Mouse (Mus musculus): ENCODE results near the gene Fndc3b. TPM values are rescaled to one million over a fixed set of nuclear protein-coding genes. Genes with fewer than 3 reads are reported as not detected.
"Not testable (repeated sequence)": the region's sequence is repeated elsewhere in the genome, so short reads cannot be mapped to it uniquely, and the experiment has no call there.

The Fndc3b gene
- polyA plus RNA-seq, 2 experiments: 4.2 to 5.5 TPM

GRCm38 (mm10) chr3:27408564-27408963 lies 302.5 kb downstream of the Fndc3b start:
- H3K4me1 ChIP-seq (replicated peaks; ENCODE audit: control insufficient read depth in 2 of 2, insufficient read depth in 2 of 2, low read length in 1 of 2): no peaks in the 10 kb centered on the region
- no peak overlapping the region for H3K9ac ChIP-seq (replicated peaks)
- no peaks in the 10 kb centered on the region for H3K36me3 ChIP-seq (replicated peaks; ENCODE audit: control insufficient read depth, insufficient read depth, low read depth)
- TF ChIP-seq EP300 (IDR thresholded peaks at IDR 0.05; ENCODE audit: low read depth): no peak
- TF ChIP-seq CTCF (IDR thresholded peaks at IDR 0.05; ENCODE audit: low read depth): no peak
- 39% methylated on average over 2 of the region's 2 CpGs for WGBS (ENCODE audit: insufficient replicate concordance)
- no peak overlapping the region for H3K27ac ChIP-seq
- no peak for ATAC-seq (ENCODE audit: insufficient read depth)
- no peak overlapping the region for H3K4me3 ChIP-seq (ENCODE audit: insufficient read depth in 1 of 2, low read depth in 2 of 2, low read length in 2 of 2)
- no peaks in the 10 kb centered on the region for H3K9me3 ChIP-seq (ENCODE audit: control insufficient read depth, low read length)
- H3K27me3 ChIP-seq (ENCODE audit: control insufficient read depth, insufficient read depth, low read length): no peaks in the 10 kb centered on the region
- no peak for DNase-seq (ENCODE audit: low read depth in 3 of 3, low spot score in 3 of 3)
- no peak overlapping the region for H3K4me2 ChIP-seq (ENCODE audit: low read depth)

GRCm38 (mm10) chr3:27406440-27406839 lies 304.7 kb downstream of the Fndc3b start:
- Histone ChIP-seq H3K27me3 (ENCODE audit: control insufficient read depth, insufficient read depth, low read length) (no peaks in the 10 kb centered on the region), H3K4me3 (ENCODE audit: insufficient read depth in 1 of 2, low read depth in 2 of 2, low read length in 2 of 2) (no peak overlapping the region), H3K9ac (replicated peaks) (no peak overlapping the region), H3K9me3 (ENCODE audit: control insufficient read depth, low read length) (no peaks in the 10 kb centered on the region), H3K27ac (no peak overlapping the region), H3K4me2 (ENCODE audit: low read depth) (no peak overlapping the region), H3K36me3 (replicated peaks; ENCODE audit: control insufficient read depth, insufficient read depth, low read depth) (no peaks in the 10 kb centered on the region), H3K4me1 (replicated peaks; ENCODE audit: control insufficient read depth in 2 of 2, insufficient read depth in 2 of 2, low read length in 1 of 2) (no peaks in the 10 kb centered on the region)
- no peak for TF ChIP-seq CTCF (IDR thresholded peaks at IDR 0.05; ENCODE audit: low read depth)
- no peak for TF ChIP-seq EP300 (IDR thresholded peaks at IDR 0.05; ENCODE audit: low read depth)
- ATAC-seq (ENCODE audit: insufficient read depth): no peak
- WGBS (ENCODE audit: insufficient replicate concordance): 65% methylated on average over 3 of the region's 3 CpGs
- DNase-seq (ENCODE audit: low read depth in 3 of 3, low spot score in 3 of 3): no peak

- ATAC-seq (ENCODE audit: insufficient read depth); H3K36me3 ChIP-seq (replicated peaks; ENCODE audit: control insufficient read depth, insufficient read depth, low read depth); H3K4me2 ChIP-seq (ENCODE audit: low read depth); H3K4me1 ChIP-seq (replicated peaks; ENCODE audit: control insufficient read depth in 2 of 2, insufficient read depth in 2 of 2, low read length in 1 of 2); H3K9me3 ChIP-seq (ENCODE audit: control insufficient read depth, low read length); H3K9ac ChIP-seq (replicated peaks); H3K27ac ChIP-seq; DNase-seq (ENCODE audit: low read depth in 3 of 3, low spot score in 3 of 3); H3K27me3 ChIP-seq (ENCODE audit: control insufficient read depth, insufficient read depth, low read length); H3K4me3 ChIP-seq (ENCODE audit: insufficient read depth in 1 of 2, low read depth in 2 of 2, low read length in 2 of 2): not testable (repeated sequence)
- WGBS (ENCODE audit: insufficient replicate concordance): 68% methylated on average over 3 of the region's 3 CpGs
Measured at GRCm38 (mm10) chr3:27400996-27401395, 310.1 kb downstream of the Fndc3b start.

- no peak overlapping the region for H3K9ac ChIP-seq (replicated peaks)
- WGBS (ENCODE audit: insufficient replicate concordance): 24% methylated on average over 1 of the region's 1 CpGs
- ATAC-seq (ENCODE audit: insufficient read depth) (no peak), DNase-seq (ENCODE audit: low read depth in 3 of 3, low spot score in 3 of 3) (no peak)
- H3K4me1 ChIP-seq (replicated peaks; ENCODE audit: control insufficient read depth in 2 of 2, insufficient read depth in 2 of 2, low read length in 1 of 2): no peaks in the 10 kb centered on the region
- H3K36me3 ChIP-seq (replicated peaks; ENCODE audit: control insufficient read depth, insufficient read depth, low read depth): no peaks in the 10 kb centered on the region
- H3K9me3 ChIP-seq (ENCODE audit: control insufficient read depth, low read length): no peaks in the 10 kb centered on the region
- H3K4me2 ChIP-seq (ENCODE audit: low read depth): no peak overlapping the region
- no peak for TF ChIP-seq EP300 (IDR thresholded peaks at IDR 0.05; ENCODE audit: low read depth)
- no peak for TF ChIP-seq CTCF (IDR thresholded peaks at IDR 0.05; ENCODE audit: low read depth)
- H3K27me3 ChIP-seq (ENCODE audit: control insufficient read depth, insufficient read depth, low read length): no peaks in the 10 kb centered on the region
- no peak overlapping the region for H3K4me3 ChIP-seq (ENCODE audit: insufficient read depth in 1 of 2, low read depth in 2 of 2, low read length in 2 of 2)
- no peak overlapping the region for H3K27ac ChIP-seq
Measured at GRCm38 (mm10) chr3:27389923-27390322, 321.2 kb downstream of the Fndc3b start.

- WGBS (ENCODE audit: insufficient replicate concordance): 50% methylated on average over 3 of the region's 3 CpGs
- H3K9me3 ChIP-seq (ENCODE audit: control insufficient read depth, low read length): no peaks in the 10 kb centered on the region
- no peak overlapping the region for H3K27ac ChIP-seq
- DNase-seq (ENCODE audit: low read depth in 3 of 3, low spot score in 3 of 3) (no peak), ATAC-seq (ENCODE audit: insufficient read depth) (no peak)
- no peaks in the 10 kb centered on the region for H3K36me3 ChIP-seq (replicated peaks; ENCODE audit: control insufficient read depth, insufficient read depth, low read depth)
- no peaks in the 10 kb centered on the region for H3K27me3 ChIP-seq (ENCODE audit: control insufficient read depth, insufficient read depth, low read length)
- H3K4me3 ChIP-seq (ENCODE audit: insufficient read depth in 1 of 2, low read depth in 2 of 2, low read length in 2 of 2): no peak overlapping the region
- no peak overlapping the region for H3K9ac ChIP-seq (replicated peaks)
- H3K4me2 ChIP-seq (ENCODE audit: low read depth): no peak overlapping the region
- no peaks in the 10 kb centered on the region for H3K4me1 ChIP-seq (replicated peaks; ENCODE audit: control insufficient read depth in 2 of 2, insufficient read depth in 2 of 2, low read length in 1 of 2)
- no peak for TF ChIP-seq CTCF (IDR thresholded peaks at IDR 0.05; ENCODE audit: low read depth)
- no peak for TF ChIP-seq EP300 (IDR thresholded peaks at IDR 0.05; ENCODE audit: low read depth)
Measured at GRCm38 (mm10) chr3:27384836-27385235, 326.3 kb downstream of the Fndc3b start.

Data from liver, embryonic 14.5 days (tissue).